In the genomic region with DNA sequence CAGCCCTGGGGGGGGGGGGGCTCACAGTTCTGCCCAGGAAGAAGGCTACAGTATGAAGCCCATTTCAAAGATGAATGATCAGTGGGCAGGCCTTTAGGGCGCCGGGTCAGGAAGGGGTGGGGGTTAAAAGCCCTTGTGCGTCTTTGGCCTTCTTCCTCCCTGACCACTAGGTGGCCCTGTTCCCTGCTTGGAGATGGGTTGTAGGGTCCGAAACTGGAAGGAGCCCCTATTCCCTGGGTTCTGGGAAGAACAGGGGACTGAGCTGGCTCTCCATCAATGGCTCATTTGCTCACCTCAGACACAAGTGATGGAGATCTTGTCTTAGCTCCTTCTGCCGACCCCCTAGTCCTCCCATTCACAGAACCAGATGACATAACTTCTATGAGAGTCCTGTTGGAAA, we compare ENCODE assay signal across 8 mouse cellular contexts. TPM values are rescaled to one million over a fixed set of nuclear protein-coding genes. Genes with fewer than 3 reads are reported as not detected.
A peak's percentile ranks its signal among the peaks of the same experiment; 100 is the strongest.
DNase-seq lines count a peak whose midpoint lies in the region; ATAC-seq and TF ChIP-seq lines count a peak whose summit lies in the region.

No protein-coding gene starts in this region.

- no peak overlapping the region for H3K27ac ChIP-seq in forebrain, embryonic 13.5 days
- H3K27ac ChIP-seq in forebrain, embryonic 16.5 days (ENCODE audit: low read length) = no peak overlapping the region
- H3K27ac ChIP-seq in forebrain, postnatal 0 days (ENCODE audit: low read depth, low read length) = no peak overlapping the region
- no peak overlapping the region for H3K27ac ChIP-seq in heart, embryonic 10.5 days

- no peaks in the 10 kb centered on the region for H3K36me3 ChIP-seq in forebrain, embryonic 13.5 days (ENCODE audit: poor library complexity, severe bottlenecking)
- no peaks in the 10 kb centered on the region for H3K36me3 ChIP-seq in forebrain, embryonic 16.5 days (ENCODE audit: control insufficient read depth, insufficient read depth)
- no peaks in the 10 kb centered on the region; the same call in 1 of the 2 replicates for H3K36me3 ChIP-seq in forebrain, postnatal 0 days (ENCODE audit: insufficient read depth)
- no peaks in the 10 kb centered on the region for H3K36me3 ChIP-seq in heart, embryonic 10.5 days

- H3K4me2 ChIP-seq in forebrain, embryonic 13.5 days = no peak overlapping the region
- H3K4me2 ChIP-seq in forebrain, embryonic 16.5 days (ENCODE audit: low read length) = no peak overlapping the region
- no peak overlapping the region for H3K4me2 ChIP-seq in forebrain, postnatal 0 days (ENCODE audit: low read depth)

- H3K27me3 ChIP-seq in forebrain, embryonic 13.5 days = peaks cover 39% of the 10 kb centered on the region
- no peaks in the 10 kb centered on the region for H3K27me3 ChIP-seq in forebrain, embryonic 16.5 days (replicated peaks; ENCODE audit: control insufficient read depth, insufficient read depth, low read length)
- no peaks in the 10 kb centered on the region; the same call in 1 of the 2 replicates for H3K27me3 ChIP-seq in forebrain, postnatal 0 days (ENCODE audit: insufficient read depth, low read length)
- peaks cover 80% of the 10 kb centered on the region for H3K27me3 ChIP-seq in heart, embryonic 10.5 days (ENCODE audit: insufficient read depth, poor library complexity, severe bottlenecking)

- WGBS in forebrain, embryonic 13.5 days = 10% methylated on average over 5 of the region's 5 CpGs
- WGBS in forebrain, embryonic 16.5 days = under 1% methylated on average over 5 of the region's 5 CpGs
- WGBS in forebrain, postnatal 0 days = 11% methylated on average over 5 of the region's 5 CpGs
- WGBS in heart, embryonic 10.5 days = 15% methylated on average over 5 of the region's 5 CpGs

- H3K4me1 ChIP-seq in forebrain, embryonic 13.5 days = peaks cover 30% of the 10 kb centered on the region
- peaks cover 18% of the 10 kb centered on the region for H3K4me1 ChIP-seq in forebrain, embryonic 16.5 days (replicated peaks; ENCODE audit: control insufficient read depth, insufficient read depth, low read length)
- peaks cover 16% of the 10 kb centered on the region; the same call in 1 of the 2 replicates for H3K4me1 ChIP-seq in forebrain, postnatal 0 days (ENCODE audit: insufficient read depth)
- H3K4me1 ChIP-seq in heart, embryonic 10.5 days = peaks cover 56% of the 10 kb centered on the region

- peak; percentile 16 for DNase-seq in thymus, postnatal 25 days
- no peak for DNase-seq in thymus, postnatal 14 days
- peak; percentile 61 for DNase-seq in forebrain, postnatal 0 days
- DNase-seq in retina, embryonic 14.5 days (ENCODE audit: low spot score) = peak; percentile 76
- DNase-seq in kidney, postnatal 14 days = no peak
- DNase-seq in heart, embryonic 10.5 days (ENCODE audit: low spot score) = no peak

- no peaks in the 10 kb centered on the region for H3K9me3 ChIP-seq in forebrain, embryonic 13.5 days (replicated peaks)
- H3K9me3 ChIP-seq in forebrain, embryonic 16.5 days (ENCODE audit: control insufficient read depth, low read length) = no peaks in the 10 kb centered on the region
- no peaks in the 10 kb centered on the region for H3K9me3 ChIP-seq in forebrain, postnatal 0 days (ENCODE audit: low read length)
- H3K9me3 ChIP-seq in heart, embryonic 10.5 days = no peaks in the 10 kb centered on the region

- no peak overlapping the region for H3K4me3 ChIP-seq in forebrain, embryonic 13.5 days
- no peak overlapping the region for H3K4me3 ChIP-seq in forebrain, embryonic 16.5 days (replicated peaks; ENCODE audit: low read length)
- no peak overlapping the region for H3K4me3 ChIP-seq in forebrain, postnatal 0 days (ENCODE audit: low read depth, low read length)
- H3K4me3 ChIP-seq in heart, embryonic 10.5 days = no peak overlapping the region

- 0 out of 2 replicates have a peak overlapping the region, but pooled peaks have one; percentile 8 for H3K9ac ChIP-seq in forebrain, embryonic 13.5 days
- H3K9ac ChIP-seq in forebrain, embryonic 16.5 days (replicated peaks; ENCODE audit: low read depth, low read length) = no peak overlapping the region
- H3K9ac ChIP-seq in forebrain, postnatal 0 days = no peak overlapping the region

- peak; percentile 82 for TF ChIP-seq CTCF in forebrain, postnatal 0 days (IDR thresholded peaks at IDR 0.05; ENCODE audit: low read depth)

- ATAC-seq in forebrain, embryonic 13.5 days = no peak
- no peak for ATAC-seq in forebrain, embryonic 16.5 days
- no peak for ATAC-seq in forebrain, postnatal 0 days

RNA-seq across cellular contexts. Expression of a gene that starts 4.8 kb away (rescaled TPM):
- polyA plus RNA-seq in forebrain, embryonic 13.5 days (2015; fragmentation: Nextera tagmentation; extraction: Ambion mirVana) = 20.1 and 21.0 TPM in 2 replicates
- 26.4 and 33.5 TPM in 2 replicates for polyA plus RNA-seq in forebrain, embryonic 16.5 days (2015; fragmentation: Nextera tagmentation; extraction: Ambion mirVana)
- 60.0 and 76.0 TPM in 2 replicates for total RNA-seq in forebrain, postnatal 0 days (2014; rRNA removed)
- polyA plus RNA-seq in forebrain, postnatal 0 days (2015; fragmentation: Nextera tagmentation; extraction: Ambion mirVana) = 35.2 and 57.8 TPM in 2 replicates
- 0.02 TPM in 1 of 2 replicates, not detected in the other for polyA plus RNA-seq in heart, embryonic 10.5 days (2016; fragmentation: Nextera tagmentation; extraction: Ambion mirVana)

RNA-seq across cellular contexts. Expression of a gene that starts 17.8 kb away (rescaled TPM):
- polyA plus RNA-seq in forebrain, embryonic 13.5 days (2015; fragmentation: Nextera tagmentation; extraction: Ambion mirVana) = 265 and 331 TPM in 2 replicates
- 173 and 196 TPM in 2 replicates for polyA plus RNA-seq in forebrain, embryonic 16.5 days (2015; fragmentation: Nextera tagmentation; extraction: Ambion mirVana)
- 313 and 387 TPM in 2 replicates for total RNA-seq in forebrain, postnatal 0 days (2014; rRNA removed)
- polyA plus RNA-seq in forebrain, postnatal 0 days (2015; fragmentation: Nextera tagmentation; extraction: Ambion mirVana) = 176 and 212 TPM in 2 replicates
- 261 and 301 TPM in 2 replicates for polyA plus RNA-seq in heart, embryonic 10.5 days (2016; fragmentation: Nextera tagmentation; extraction: Ambion mirVana)

RNA-seq across cellular contexts. Expression of a gene that starts 24.5 kb away (rescaled TPM):
- 1.7 and 2.0 TPM in 2 replicates for polyA plus RNA-seq in forebrain, embryonic 13.5 days (2015; fragmentation: Nextera tagmentation; extraction: Ambion mirVana)
- polyA plus RNA-seq in forebrain, embryonic 16.5 days (2015; fragmentation: Nextera tagmentation; extraction: Ambion mirVana) = 2.4 and 4.0 TPM in 2 replicates
- 2.6 and 4.4 TPM in 2 replicates for total RNA-seq in forebrain, postnatal 0 days (2014; rRNA removed)
- 2.7 and 4.2 TPM in 2 replicates for polyA plus RNA-seq in forebrain, postnatal 0 days (2015; fragmentation: Nextera tagmentation; extraction: Ambion mirVana)
- polyA plus RNA-seq in heart, embryonic 10.5 days (2016; fragmentation: Nextera tagmentation; extraction: Ambion mirVana) = 19.1 and 39.9 TPM in 2 replicates

RNA-seq across cellular contexts. Expression of a gene that starts 46.3 kb away (rescaled TPM):
- polyA plus RNA-seq in forebrain, embryonic 13.5 days (2015; fragmentation: Nextera tagmentation; extraction: Ambion mirVana) = 13.4 and 16.8 TPM in 2 replicates
- polyA plus RNA-seq in forebrain, embryonic 16.5 days (2015; fragmentation: Nextera tagmentation; extraction: Ambion mirVana) = 20.7 and 21.3 TPM in 2 replicates
- total RNA-seq in forebrain, postnatal 0 days (2014; rRNA removed) = 24.4 and 28.5 TPM in 2 replicates
- 9.8 and 12.7 TPM in 2 replicates for polyA plus RNA-seq in forebrain, postnatal 0 days (2015; fragmentation: Nextera tagmentation; extraction: Ambion mirVana)
- 23.1 and 27.4 TPM in 2 replicates for polyA plus RNA-seq in heart, embryonic 10.5 days (2016; fragmentation: Nextera tagmentation; extraction: Ambion mirVana)

RNA-seq across cellular contexts. Expression of a gene that starts 51.8 kb away (rescaled TPM):
- not detected in 2 replicates for polyA plus RNA-seq in forebrain, embryonic 13.5 days (2015; fragmentation: Nextera tagmentation; extraction: Ambion mirVana)
- polyA plus RNA-seq in forebrain, embryonic 16.5 days (2015; fragmentation: Nextera tagmentation; extraction: Ambion mirVana) = not detected in 2 replicates
- total RNA-seq in forebrain, postnatal 0 days (2014; rRNA removed) = 0.57 TPM in 1 of 2 replicates, not detected in the other
- 0.13 TPM in 1 of 2 replicates, not detected in the other for polyA plus RNA-seq in forebrain, postnatal 0 days (2015; fragmentation: Nextera tagmentation; extraction: Ambion mirVana)
- not detected in 2 replicates for polyA plus RNA-seq in heart, embryonic 10.5 days (2016; fragmentation: Nextera tagmentation; extraction: Ambion mirVana)

Comparison
In these comparisons a context has a peak if more than half of its experiments do, and no peak if none do; other contexts are left out.
1. DNase-seq: peak in thymus, postnatal 25 days (single experiment), forebrain, postnatal 0 days (single experiment) and retina, embryonic 14.5 days (single experiment); none in thymus, postnatal 14 days (single experiment), kidney, postnatal 14 days (single experiment) and heart, embryonic 10.5 days (single experiment).
2. RNA of a gene that starts 4.8 kb away (polyA plus RNA-seq): 35.2 to 57.8 TPM in forebrain, postnatal 0 days, 26.4 to 33.5 TPM in forebrain, embryonic 16.5 days and 20.1 to 21.0 TPM in forebrain, embryonic 13.5 days; 0.02 TPM in heart, embryonic 10.5 days; every median in the first group is over 10 times any median in the second.